Mouse (Mus musculus) forebrain, embryonic 14.5 days (tissue): ENCODE results near the gene Nkd2. TPM values are rescaled to one million over a fixed set of nuclear protein-coding genes. Genes with fewer than 3 reads are reported as not detected.
A peak's percentile ranks its signal among the peaks of the same experiment; 100 is the strongest.

ENCODE experiments used
- ATAC-seq: fragments of 200-750 bp; cut with Nextera tagmentation; 2 replicates; pipeline ENCODE4 v1.8.0; 2017; ENCODE audit warnings: mild to moderate bottlenecking, moderate library complexity
- DNase-seq: peaks from one replicate; pipeline ENCODE4 v3.0.0-alpha.2; 2015; ENCODE audit warnings: low spot score
- H3K27ac ChIP-seq: fragments of 300-500 bp; sonication (generic); 2 replicates; pipeline ENCODE4 v1.5.1; 2014; ENCODE audit warnings: low read depth, mild to moderate bottlenecking, control low read depth, low read length, moderate library complexity
- H3K27me3 ChIP-seq: fragments of 300-500 bp; sonication (generic); replicated peaks from 2 replicates; pipeline ENCODE4 v1.6.1; 2014; ENCODE audit warnings: low read length, control low read depth, mixed read lengths; ENCODE audit not compliant: control insufficient read depth, insufficient read depth
- H3K36me3 ChIP-seq: fragments of 300-500 bp; sonication (generic); 2 replicates; pipeline ENCODE4 v1.6.1; 2014; ENCODE audit warnings: low read length, control low read depth; ENCODE audit not compliant: control insufficient read depth, insufficient read depth
- H3K4me1 ChIP-seq: fragments of 300-500 bp; sonication (generic); 2 replicates; pipeline ENCODE4 v1.6.1; 2014; ENCODE audit warnings: antibody characterized with exemption, low read length, control low read depth; ENCODE audit not compliant: control insufficient read depth, insufficient read depth
- H3K4me2 ChIP-seq: fragments of 300-500 bp; sonication (generic); 2 replicates; pipeline ENCODE4 v1.6.1; 2014; ENCODE audit warnings: mild to moderate bottlenecking, control low read depth, low read length
- H3K4me3 ChIP-seq: fragments of 300-500 bp; sonication (generic); 2 replicates; pipeline ENCODE4 v1.5.1; 2014; ENCODE audit warnings: low read depth, low read length, control low read depth
- H3K9ac ChIP-seq: fragments of 300-500 bp; sonication (generic); 2 replicates; pipeline ENCODE4 v1.6.1; 2014; ENCODE audit warnings: mild to moderate bottlenecking, low read length, control low read depth, moderate library complexity
- H3K9me3 ChIP-seq: fragments of 300-500 bp; sonication (generic); replicated peaks from 2 replicates; pipeline ENCODE4 v1.6.1; 2016; ENCODE audit warnings: low read length, control low read depth, mixed read lengths; ENCODE audit not compliant: control insufficient read depth
- WGBS: fragments of 180-500 bp; shearing (Covaris S2); extraction: QIAGEN DNeasy Blood & Tissue Kit; methylation state at CpG from one replicate; pipeline ENCODE4 v1.1.7; 2014; 5-methylcytosine and 5-hydroxymethylcytosine counted together
- polyA plus RNA-seq: library from polyadenylated mRNA; unstranded; fragments of >200 nt; fragmentation: Nextera tagmentation; extraction: Ambion mirVana; gene quantifications from 2 replicates; pipeline ENCODE4 v1.2.1, GENCODE M21; 2014

The Nkd2 gene
- polyA plus RNA-seq, 1 experiment from 2014 or later: 6.2 TPM

- no peak overlapping the region for H3K4me2 ChIP-seq
- no peaks in the 10 kb centered on the region for H3K36me3 ChIP-seq
- peak; percentile 19 for DNase-seq
- H3K9me3 ChIP-seq: no peaks in the 10 kb centered on the region
- H3K4me1 ChIP-seq: no peaks in the 10 kb centered on the region
- no peak overlapping the region for H3K9ac ChIP-seq
- no peak overlapping the region for H3K4me3 ChIP-seq
- no peak; the same call in 1 of the 2 replicates for ATAC-seq
- no peak overlapping the region for H3K27ac ChIP-seq
- 65% methylated on average over 8 of the region's 8 CpGs for WGBS
- no peaks in the 10 kb centered on the region for H3K27me3 ChIP-seq
Measured at GRCm38 (mm10) chr13:73827243-73827642, 20.2 kb downstream of the Nkd2 start.

GRCm38 (mm10) chr13:73823711-73824110, 23.7 kb downstream of the Nkd2 start:
- Histone ChIP-seq H3K9ac (no peak overlapping the region), H3K4me2 (no peak overlapping the region), H3K27me3 (no peaks in the 10 kb centered on the region), H3K9me3 (no peaks in the 10 kb centered on the region), H3K27ac (no peak overlapping the region), H3K36me3 (no peaks in the 10 kb centered on the region), H3K4me1 (no peaks in the 10 kb centered on the region), H3K4me3 (no peak overlapping the region)
- no peak for DNase-seq
- WGBS: 85% methylated on average over 6 of the region's 6 CpGs
- ATAC-seq: no peak

- H3K27ac ChIP-seq: no peak overlapping the region
- H3K36me3 ChIP-seq: no peaks in the 10 kb centered on the region
- no peaks in the 10 kb centered on the region for H3K9me3 ChIP-seq
- no peak overlapping the region for H3K4me3 ChIP-seq
- H3K4me2 ChIP-seq: no peak overlapping the region
- H3K9ac ChIP-seq: no peak overlapping the region
- WGBS: 65% methylated on average over 4 of the region's 4 CpGs
- no peaks in the 10 kb centered on the region for H3K4me1 ChIP-seq
- peak; percentile 49 for DNase-seq
- ATAC-seq: peak; percentile 22; the same call in 1 of the 2 replicates
- no peaks in the 10 kb centered on the region for H3K27me3 ChIP-seq
Measured at GRCm38 (mm10) chr13:73822187-73822800, 25.1 kb downstream of the Nkd2 start.

DNA sequence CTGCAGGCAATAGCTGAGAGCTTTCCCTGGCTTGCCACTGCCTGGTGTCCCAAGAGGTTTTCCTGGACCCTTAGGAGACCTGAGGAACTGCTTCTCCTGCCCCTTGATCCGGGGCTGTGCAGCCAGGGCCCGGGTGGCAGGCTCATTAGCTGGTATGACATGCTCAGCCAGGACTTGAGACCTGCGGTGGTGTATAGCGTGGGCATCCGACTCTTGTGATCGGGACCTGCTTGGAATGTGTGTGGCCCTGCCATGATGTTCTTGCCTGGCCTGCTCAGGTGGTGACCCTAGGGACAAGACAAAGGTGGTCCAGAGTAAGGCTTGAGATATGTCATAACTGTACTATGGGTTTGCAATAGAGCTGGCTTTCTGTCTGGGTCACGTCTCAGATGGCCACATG, 26.2 kb downstream of the Nkd2 start:
- Histone ChIP-seq H3K36me3 (peaks cover 6% of the 10 kb centered on the region; the same call in 1 of the 2 replicates), H3K4me1 (no peaks in the 10 kb centered on the region), H3K27me3 (no peaks in the 10 kb centered on the region), H3K4me2 (no peak overlapping the region), H3K9me3 (no peaks in the 10 kb centered on the region), H3K9ac (no peak overlapping the region), H3K27ac (no peak overlapping the region), H3K4me3 (no peak overlapping the region)
- DNase-seq: no peak
- 87% methylated on average over 7 of the region's 7 CpGs for WGBS
- ATAC-seq: no peak

DNA sequence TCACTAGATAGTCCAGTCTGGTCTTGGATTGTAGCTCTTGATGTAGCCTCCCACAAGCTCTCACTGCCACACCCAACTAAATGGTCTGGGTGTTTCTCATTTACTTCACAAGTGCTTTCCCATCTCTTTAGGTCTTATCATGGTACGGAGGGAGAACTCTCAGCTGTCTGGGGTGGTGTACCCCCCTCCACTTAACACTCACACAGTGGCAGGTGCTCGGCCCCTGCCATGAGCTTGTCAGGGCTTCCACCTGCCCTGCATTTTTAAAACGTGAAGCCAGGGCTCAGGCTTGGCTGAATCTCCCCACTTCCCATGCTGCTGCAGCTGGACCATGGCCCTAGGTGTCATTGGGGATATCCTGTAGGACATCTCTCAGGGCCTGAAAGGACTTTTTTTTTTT, 28.5 kb downstream of the Nkd2 start:
- Histone ChIP-seq H3K4me3 (no peak overlapping the region), H3K36me3 (peaks cover 26% of the 10 kb centered on the region), H3K9ac (no peak overlapping the region), H3K4me2 (no peak overlapping the region), H3K9me3 (no peaks in the 10 kb centered on the region), H3K4me1 (no peaks in the 10 kb centered on the region), H3K27me3 (no peaks in the 10 kb centered on the region), H3K27ac (no peak overlapping the region)
- no peak for ATAC-seq
- WGBS: 82% methylated on average over 3 of the region's 3 CpGs
- DNase-seq: no peak

DNA sequence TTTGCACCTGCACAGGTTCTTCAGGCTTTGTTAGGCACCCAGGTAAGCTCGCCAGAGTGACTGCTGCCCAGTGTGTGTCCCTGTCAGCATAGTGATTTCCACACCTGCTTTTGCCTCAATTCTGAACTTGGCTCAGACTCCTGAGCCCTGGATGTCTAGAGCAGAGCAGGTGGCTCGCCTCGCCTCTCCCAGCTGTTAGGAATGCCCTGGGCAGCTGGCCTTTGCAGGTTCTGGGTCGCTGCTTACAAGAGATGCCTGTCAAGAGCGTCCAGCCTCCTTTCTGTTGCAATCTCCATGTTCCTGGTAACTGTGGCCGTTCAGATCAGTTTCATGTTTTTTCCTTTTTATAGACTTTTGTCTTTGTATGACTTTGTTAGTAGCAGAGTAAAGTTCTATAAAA, 31.1 kb downstream of the Nkd2 start:
- ATAC-seq (no peak), DNase-seq (no peak)
- Histone ChIP-seq H3K9ac (no peak overlapping the region), H3K27me3 (no peaks in the 10 kb centered on the region), H3K4me3 (no peak overlapping the region), H3K36me3 (peaks cover 47% of the 10 kb centered on the region), H3K9me3 (no peaks in the 10 kb centered on the region), H3K4me1 (no peaks in the 10 kb centered on the region), H3K27ac (no peak overlapping the region), H3K4me2 (no peak overlapping the region)
- WGBS: 85% methylated on average over 6 of the region's 6 CpGs

- WGBS: 89% methylated on average over 7 of the region's 7 CpGs
- H3K36me3 ChIP-seq: peaks cover 68% of the 10 kb centered on the region
- H3K9ac ChIP-seq: no peak overlapping the region
- H3K27me3 ChIP-seq: no peaks in the 10 kb centered on the region
- no peaks in the 10 kb centered on the region for H3K9me3 ChIP-seq
- no peak overlapping the region for H3K4me3 ChIP-seq
- DNase-seq (no peak), ATAC-seq (no peak)
- no peak overlapping the region for H3K27ac ChIP-seq
- no peaks in the 10 kb centered on the region for H3K4me1 ChIP-seq
- H3K4me2 ChIP-seq: no peak overlapping the region
Measured at GRCm38 (mm10) chr13:73814181-73814580, 33.2 kb downstream of the Nkd2 start.

- ATAC-seq (no peak), DNase-seq (no peak)
- Histone ChIP-seq H3K4me3 (no peak overlapping the region), H3K4me2 (no peak overlapping the region), H3K9me3 (no peaks in the 10 kb centered on the region), H3K27me3 (no peaks in the 10 kb centered on the region), H3K9ac (no peak overlapping the region), H3K36me3 (peaks cover 80% of the 10 kb centered on the region), H3K27ac (no peak overlapping the region), H3K4me1 (no peaks in the 10 kb centered on the region)
- WGBS: 93% methylated on average over 3 of the region's 3 CpGs
Measured at GRCm38 (mm10) chr13:73812936-73813335, 34.5 kb downstream of the Nkd2 start.

GRCm38 (mm10) chr13:73804914-73805313, 42.5 kb downstream of the Nkd2 start:
- no peak overlapping the region for H3K9ac ChIP-seq
- H3K4me2 ChIP-seq: no peak overlapping the region
- peaks cover 56% of the 10 kb centered on the region for H3K36me3 ChIP-seq
- H3K4me3 ChIP-seq: no peak overlapping the region
- H3K4me1 ChIP-seq: no peaks in the 10 kb centered on the region
- WGBS: 92% methylated on average over 5 of the region's 5 CpGs
- no peaks in the 10 kb centered on the region for H3K9me3 ChIP-seq
- ATAC-seq (no peak), DNase-seq (no peak)
- H3K27me3 ChIP-seq: no peaks in the 10 kb centered on the region
- H3K27ac ChIP-seq: no peak overlapping the region
